ENCODE assay signal across 9 mouse cellular contexts in the genomic region with DNA sequence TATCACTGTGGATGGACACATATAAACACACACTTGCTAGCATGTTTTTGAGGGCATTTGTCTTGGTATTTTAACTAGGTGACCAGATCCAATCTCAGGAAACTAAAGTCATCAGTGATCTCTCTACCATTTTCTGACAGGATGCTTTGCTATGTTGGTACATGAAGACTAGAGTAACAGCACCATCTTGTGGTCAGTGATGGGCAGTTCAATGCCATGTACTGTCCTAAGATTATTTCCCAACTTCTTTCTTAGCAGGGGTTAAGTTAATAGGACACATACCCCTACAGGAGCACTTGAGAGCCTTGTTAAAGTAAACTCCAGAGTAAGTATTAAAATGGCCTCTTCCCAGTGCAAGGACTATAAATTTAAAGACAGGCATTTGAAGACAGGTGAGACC. TPM values are rescaled to one million over a fixed set of nuclear protein-coding genes. Genes with fewer than 3 reads are reported as not detected.
A peak's percentile ranks its signal among the peaks of the same experiment; 100 is the strongest.
DNase-seq lines count a peak whose midpoint lies in the region; ATAC-seq lines count a peak whose summit lies in the region.
"Had no signal": no experiment of that assay in that cellular context is flagged by ENCODE, and none has a peak within 500 bp of the region (broad histone marks: within the 10 kb centered on the region; RNA-seq: fewer than 3 reads in every experiment).

No protein-coding gene starts in this region.

- no peaks in the 10 kb centered on the region for H3K27me3 ChIP-seq in heart, embryonic 10.5 days (ENCODE audit: insufficient read depth, poor library complexity, severe bottlenecking)
- no peaks in the 10 kb centered on the region for H3K27me3 ChIP-seq in hindbrain, embryonic 12.5 days
- H3K27me3 ChIP-seq in midbrain, embryonic 13.5 days: no peaks in the 10 kb centered on the region
- H3K27me3 ChIP-seq: liver, embryonic 13.5 days had no signal

- H3K36me3 ChIP-seq in heart, embryonic 10.5 days: no peaks in the 10 kb centered on the region
- no peaks in the 10 kb centered on the region for H3K36me3 ChIP-seq in hindbrain, embryonic 12.5 days
- no peaks in the 10 kb centered on the region for H3K36me3 ChIP-seq in midbrain, embryonic 13.5 days
- H3K36me3 ChIP-seq: liver, embryonic 13.5 days had no signal

- ATAC-seq in common myeloid progenitor, adult 5-6 weeks (replicated peaks; ENCODE audit: low read depth, poor library complexity, severe bottlenecking): peak; percentile 88
- peak; percentile 74; the same call in 1 of the 2 replicates for ATAC-seq in hindbrain, embryonic 12.5 days (ENCODE audit: low FRiP score)
- peak; percentile 80 for ATAC-seq in midbrain, embryonic 13.5 days

- H3K9ac ChIP-seq in hindbrain, embryonic 12.5 days: no peak overlapping the region
- no peak overlapping the region for H3K9ac ChIP-seq in midbrain, embryonic 13.5 days (replicated peaks)
- H3K9ac ChIP-seq: liver, embryonic 13.5 days had no signal

- no peaks in the 10 kb centered on the region for H3K9me3 ChIP-seq in heart, embryonic 10.5 days
- no peaks in the 10 kb centered on the region for H3K9me3 ChIP-seq in hindbrain, embryonic 12.5 days (replicated peaks)
- no peaks in the 10 kb centered on the region for H3K9me3 ChIP-seq in midbrain, embryonic 13.5 days
- H3K9me3 ChIP-seq: liver, embryonic 13.5 days had no signal

- peak; percentile 86 for DNase-seq in heart, adult 11 months
- no peak for DNase-seq in heart, embryonic 10.5 days (ENCODE audit: low spot score)
- DNase-seq in MN1 (ENCODE audit: low spot score): peak; percentile 41
- peak; percentile 56 for DNase-seq in layer of hippocampus, adult 9-10 months (ENCODE audit: low spot score)
- DNase-seq in thymus, postnatal 14 days: peak; percentile 63
- DNase-seq: liver, embryonic 13.5 days had no signal

- no peak overlapping the region for H3K4me3 ChIP-seq in heart, embryonic 10.5 days
- no peak overlapping the region for H3K4me3 ChIP-seq in hindbrain, embryonic 12.5 days
- H3K4me3 ChIP-seq in midbrain, embryonic 13.5 days (replicated peaks): no peak overlapping the region
- H3K4me3 ChIP-seq: liver, embryonic 13.5 days had no signal

- no peaks in the 10 kb centered on the region for H3K4me1 ChIP-seq in heart, embryonic 10.5 days
- H3K4me1 ChIP-seq in hindbrain, embryonic 12.5 days: no peaks in the 10 kb centered on the region
- no peaks in the 10 kb centered on the region for H3K4me1 ChIP-seq in midbrain, embryonic 13.5 days (replicated peaks)
- H3K4me1 ChIP-seq: liver, embryonic 13.5 days had no signal

- H3K27ac ChIP-seq in heart, embryonic 10.5 days: no peak overlapping the region
- H3K27ac ChIP-seq in hindbrain, embryonic 12.5 days: no peak overlapping the region
- H3K27ac ChIP-seq in midbrain, embryonic 13.5 days: no peak overlapping the region
- H3K27ac ChIP-seq: liver, embryonic 13.5 days had no signal

- no peak overlapping the region for H3K4me2 ChIP-seq in hindbrain, embryonic 12.5 days (replicated peaks)
- H3K4me2 ChIP-seq in midbrain, embryonic 13.5 days (replicated peaks): no peak overlapping the region
- H3K4me2 ChIP-seq: liver, embryonic 13.5 days had no signal

RNA-seq across cellular contexts. Expression of gene Dennd2d, which starts 33.6 kb away (rescaled TPM):
- polyA plus RNA-seq in heart, embryonic 10.5 days (2016; fragmentation: Nextera tagmentation; extraction: Ambion mirVana): 2.7 and 3.3 TPM in 2 replicates
- 16.2 and 18.0 TPM in 2 replicates for total RNA-seq in common myeloid progenitor, adult 5-6 weeks (2017)
- 0.43 and 0.48 TPM in 2 replicates for polyA plus RNA-seq in hindbrain, embryonic 12.5 days (2016; fragmentation: Nextera tagmentation; extraction: Ambion mirVana)
- polyA plus RNA-seq in midbrain, embryonic 13.5 days (2015; fragmentation: Nextera tagmentation; extraction: Ambion mirVana): 0.09 and 0.18 TPM in 2 replicates

RNA-seq across cellular contexts. Expression of gene Chil6, which starts 42.6 kb away (rescaled TPM):
- not detected in 2 replicates for polyA plus RNA-seq in heart, embryonic 10.5 days (2016; fragmentation: Nextera tagmentation; extraction: Ambion mirVana)
- total RNA-seq in common myeloid progenitor, adult 5-6 weeks (2017): not detected in 2 replicates
- polyA plus RNA-seq in hindbrain, embryonic 12.5 days (2016; fragmentation: Nextera tagmentation; extraction: Ambion mirVana): not detected in 2 replicates
- polyA plus RNA-seq in midbrain, embryonic 13.5 days (2015; fragmentation: Nextera tagmentation; extraction: Ambion mirVana): not detected in 2 replicates
- polyA plus RNA-seq: liver, embryonic 13.5 days had no signal
